Mouse (Mus musculus) neural tube, postnatal 0 days (tissue): ENCODE measurements around the gene Mylk4. TPM values are rescaled to one million over a fixed set of nuclear protein-coding genes. Genes with fewer than 3 reads are reported as not detected.

Experiments used
- polyA plus RNA-seq: library from polyadenylated mRNA; unstranded; fragments of >200 nt; fragmentation: Nextera tagmentation; extraction: Ambion mirVana; gene quantifications from 2 replicates; pipeline ENCODE4 v1.2.1, GENCODE M21; 2015

Gene Mylk4
- 0.08 and 0.11 TPM in 2 replicates for polyA plus RNA-seq

DNA sequence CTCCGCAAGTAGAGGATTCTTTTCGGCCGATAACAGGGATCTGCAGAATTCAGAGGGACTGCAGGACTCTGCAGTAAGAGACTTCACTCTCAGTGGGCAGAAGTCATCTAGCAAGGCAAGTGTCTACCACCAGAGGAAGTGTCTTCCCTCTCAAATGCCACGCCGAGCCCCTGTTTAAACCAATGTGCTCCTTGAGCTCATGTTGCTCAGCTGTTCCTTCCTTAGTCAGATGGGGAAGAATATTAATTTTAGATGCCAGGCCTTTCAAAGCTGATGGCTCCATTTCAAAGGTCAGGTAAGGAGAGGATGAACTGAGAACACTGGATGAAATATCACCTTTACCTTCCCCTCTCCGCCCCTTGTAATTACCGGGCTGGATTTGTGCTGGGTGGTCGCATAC, at the start of gene Mylk4:
Mylk4 (minus strand) TSS at position 139 of the 400 bp plus-strand sequence.

DNA sequence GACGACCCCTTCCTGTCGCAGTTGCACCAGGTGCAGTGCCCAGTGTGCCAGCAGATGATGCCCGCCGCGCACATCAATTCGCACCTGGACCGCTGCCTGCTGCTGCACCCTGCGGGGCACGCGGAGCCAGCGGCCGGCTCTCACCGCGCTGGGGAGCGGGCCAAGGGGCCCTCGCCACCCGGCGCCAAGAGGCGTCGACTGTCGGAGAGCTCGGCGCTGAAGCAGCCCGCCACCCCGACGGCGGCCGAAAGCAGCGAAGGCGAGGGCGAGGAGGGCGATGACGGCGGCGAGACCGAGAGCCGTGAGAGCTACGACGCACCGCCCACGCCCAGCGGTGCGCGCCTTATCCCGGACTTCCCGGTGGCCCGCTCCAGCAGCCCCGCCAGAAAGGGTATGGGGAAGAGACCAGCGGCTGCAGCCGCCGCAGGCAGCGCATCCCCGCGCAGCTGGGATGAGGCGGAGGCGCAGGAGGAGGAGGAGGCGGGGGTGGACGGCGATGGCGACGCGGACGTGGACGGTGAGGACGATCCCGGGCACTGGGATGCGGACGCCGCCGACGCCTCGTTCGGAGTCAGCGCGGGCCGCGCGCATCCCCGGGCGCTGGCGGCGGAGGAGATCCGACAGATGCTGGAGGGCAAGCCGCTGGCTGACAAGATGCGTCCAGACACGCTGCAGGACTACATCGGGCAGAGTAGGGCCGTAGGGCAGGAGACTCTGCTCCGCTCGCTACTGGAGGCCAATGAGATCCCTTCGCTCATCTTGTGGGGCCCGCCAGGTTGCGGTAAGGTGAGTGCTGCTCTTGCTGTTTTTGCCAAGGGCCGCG, 18.7 kb upstream of the Mylk4 start, which contains the start of gene D930007J09Rik:
D930007J09Rik (minus strand) TSS at position 591 of the 823 bp plus-strand sequence.

DNA sequence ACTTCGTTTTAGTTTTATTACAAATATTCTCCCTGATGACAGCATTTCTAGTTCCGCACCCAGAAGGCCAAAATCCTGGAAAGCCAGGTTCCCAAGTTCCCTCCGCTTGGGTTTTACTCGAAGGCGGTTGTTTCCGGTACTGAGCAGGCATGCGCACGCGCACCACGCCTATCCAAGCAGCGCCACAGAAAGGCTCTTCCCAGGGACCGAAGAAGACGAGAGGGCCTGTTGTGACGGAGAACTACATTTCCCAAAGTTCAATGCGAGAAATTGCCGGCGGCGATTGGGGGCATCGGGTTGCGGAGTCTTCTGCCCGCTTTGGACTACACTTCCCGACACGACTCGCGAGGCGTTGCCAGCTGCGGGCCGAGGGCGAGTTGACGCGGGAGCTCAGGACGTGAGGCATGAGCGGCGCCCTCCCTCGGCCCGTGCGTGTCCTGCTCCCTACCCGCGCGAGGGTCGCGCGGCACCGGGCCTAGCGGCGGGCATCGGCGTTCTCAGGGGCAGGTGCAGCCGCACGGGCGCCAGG, 18.0 kb upstream of the Mylk4 start, which contains the start of gene Wrnip1:
Wrnip1 (plus strand) TSS at position 346 of the 529 bp plus-strand sequence.

Other genes starting within 250 kb of the Mylk4 start
- gene Wrnip1, start 18.1 kb upstream of the Mylk4 start, polyA plus RNA-seq, result 39.9 and 40.7 TPM in 2 replicates
- not detected in 2 replicates for gene D930007J09Rik, start 18.9 kb upstream of the Mylk4 start, polyA plus RNA-seq
- gene Serpinb1a, start 67.2 kb upstream of the Mylk4 start, polyA plus RNA-seq, result 3.4 and 7.4 TPM in 2 replicates
- 0.15 TPM in 1 of 2 replicates, not detected in the other for gene Serpinb1c, start 114.3 kb upstream of the Mylk4 start, polyA plus RNA-seq
- 2.9 and 3.2 TPM in 2 replicates for gene Serpinb6b, start 181.3 kb upstream of the Mylk4 start, polyA plus RNA-seq
- gene Serpinb9, start 219.3 kb upstream of the Mylk4 start, polyA plus RNA-seq, result 4.3 and 5.6 TPM in 2 replicates
- 0.24 and 0.43 TPM in 2 replicates for gene Serpinb9b, start 243.5 kb upstream of the Mylk4 start, polyA plus RNA-seq